ENCODE assay signal across 16 mouse cellular contexts in the genomic region with DNA sequence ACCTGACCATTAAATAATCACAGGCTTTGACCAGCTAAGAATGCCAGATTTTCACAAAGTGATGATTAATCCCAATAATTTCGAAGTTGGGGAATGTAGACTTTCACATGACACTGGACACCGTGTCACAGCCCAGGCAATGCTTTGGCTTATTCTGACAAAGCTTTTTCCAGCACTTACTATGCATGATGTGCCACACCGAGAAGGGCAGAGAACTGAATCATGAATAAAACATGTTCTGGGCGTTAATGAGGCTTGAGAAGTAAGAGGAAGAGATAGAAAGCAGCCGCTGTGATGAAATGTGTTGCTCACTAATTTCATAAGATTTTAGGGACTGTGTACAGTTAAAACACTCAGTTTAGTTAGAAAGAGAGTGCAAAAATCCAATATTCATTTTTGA.
DNase-seq lines count a peak whose midpoint lies in the region; ATAC-seq and TF ChIP-seq lines count a peak whose summit lies in the region.
"Had no signal": no experiment of that assay in that cellular context is flagged by ENCODE, and none has a peak within 500 bp of the region (broad histone marks: within the 10 kb centered on the region; RNA-seq: fewer than 3 reads in every experiment).

No protein-coding gene starts in this region.

- H3K4me1 ChIP-seq in hindbrain, embryonic 13.5 days (replicated peaks): peaks cover 9% of the 10 kb centered on the region
- H3K4me1 ChIP-seq in midbrain, embryonic 16.5 days (ENCODE audit: control insufficient read depth, insufficient read depth, low read length): peaks cover 7% of the 10 kb centered on the region; the same call in 1 of the 2 replicates
- H3K4me1 ChIP-seq: megakaryocyte, embryonic 14.5 days had no signal

- no peaks in the 10 kb centered on the region for H3K36me3 ChIP-seq in hindbrain, embryonic 13.5 days
- no peaks in the 10 kb centered on the region for H3K36me3 ChIP-seq in midbrain, embryonic 16.5 days (ENCODE audit: control insufficient read depth, insufficient read depth, low read length)

- H3K9ac ChIP-seq in hindbrain, embryonic 13.5 days: no peak overlapping the region
- no peak overlapping the region for H3K9ac ChIP-seq in midbrain, embryonic 16.5 days (ENCODE audit: low read depth, low read length)
- H3K9ac ChIP-seq: lung, embryonic 14.5 days had no signal

- TF ChIP-seq CTCF in layer of hippocampus, adult 2 months (conservative IDR thresholded peaks at IDR 0.05): no peak

- no peaks in the 10 kb centered on the region for H3K9me3 ChIP-seq in hindbrain, embryonic 13.5 days
- no peaks in the 10 kb centered on the region for H3K9me3 ChIP-seq in midbrain, embryonic 16.5 days (replicated peaks; ENCODE audit: control insufficient read depth, low read length, poor library complexity, severe bottlenecking)
- H3K9me3 ChIP-seq: megakaryocyte, embryonic 14.5 days had no signal

- H3K27me3 ChIP-seq in hindbrain, embryonic 13.5 days: no peaks in the 10 kb centered on the region
- H3K27me3 ChIP-seq in midbrain, embryonic 16.5 days (ENCODE audit: control insufficient read depth, insufficient read depth, low read depth, low read length): no peaks in the 10 kb centered on the region
- H3K27me3 ChIP-seq: megakaryocyte, embryonic 14.5 days had no signal

- no peak overlapping the region for H3K4me2 ChIP-seq in hindbrain, embryonic 13.5 days
- H3K4me2 ChIP-seq in midbrain, embryonic 16.5 days (ENCODE audit: low read length): no peak overlapping the region
- H3K4me2 ChIP-seq: lung, embryonic 14.5 days had no signal

- no peak overlapping the region for H3K4me3 ChIP-seq in hindbrain, embryonic 13.5 days
- no peak overlapping the region for H3K4me3 ChIP-seq in midbrain, embryonic 16.5 days (ENCODE audit: low read depth, low read length)
- H3K4me3 ChIP-seq in layer of hippocampus, adult 2 months: no peak overlapping the region
- H3K4me3 ChIP-seq: megakaryocyte, embryonic 14.5 days had no signal

- intact Hi-C loops in left cerebral cortex, postnatal 4 days (cut with DNase I): no loop called here
- intact Hi-C loops in heart, postnatal 25 days (cut with DNase I): no loop called here

- H3K27ac ChIP-seq in hindbrain, embryonic 13.5 days: no peak overlapping the region
- no peak overlapping the region for H3K27ac ChIP-seq in midbrain, embryonic 16.5 days (ENCODE audit: low read length)
- H3K27ac ChIP-seq in layer of hippocampus, adult 2 months: no peak overlapping the region

- 11% methylated on average over 5 of the region's 5 CpGs for WGBS in hindbrain, embryonic 13.5 days
- WGBS in midbrain, embryonic 16.5 days: 11% methylated on average over 5 of the region's 5 CpGs

- ATAC-seq in hindbrain, embryonic 13.5 days (ENCODE audit: low FRiP score): peak; percentile 88
- ATAC-seq in midbrain, embryonic 16.5 days: peak; percentile 90
- ATAC-seq: intestine, postnatal 0 days had no signal

- DNase-seq in brain, adult 2 months (ENCODE audit: low read depth, low spot score): peak; percentile 2
- peak; percentile 37 for DNase-seq in embryo, embryonic 11 days
- DNase-seq in left cerebral cortex, postnatal 4 days: no peak
- DNase-seq in heart, postnatal 25 days (ENCODE audit: low spot score): no peak
- DNase-seq in layer of hippocampus, adult 2 months (ENCODE audit: low spot score in 2 of 2): no peak
- DNase-seq: adrenal gland, postnatal 14 days; heart, adult 18-20 months; heart, postnatal 14 days; kidney, postnatal 4 days; lung, embryonic 14.5 days; right cerebral cortex, postnatal 14 days; thymus, adult 18-20 months had no signal

Comparison
In these comparisons a context has a peak if more than half of its experiments do, and no peak if none do; other contexts are left out.
1. DNase-seq: peak in brain, adult 2 months (single experiment) and embryo, embryonic 11 days (single experiment); none in left cerebral cortex, postnatal 4 days (single experiment), heart, postnatal 25 days (single experiment) and layer of hippocampus, adult 2 months (0 of 2).